Mouse (Mus musculus) liver, embryonic 15.5 days (tissue): ENCODE measurements around the gene Tcl1b2. TPM values are rescaled to one million over a fixed set of nuclear protein-coding genes. Genes with fewer than 3 reads are reported as not detected.
"Not testable (repeated sequence)": the region's sequence is repeated elsewhere in the genome, so short reads cannot be mapped to it uniquely, and the experiment has no call there.

Experiments used
- ATAC-seq: fragments of 200-750 bp; cut with Nextera tagmentation; 2 replicates; pipeline ENCODE4 v1.8.0; 2017; ENCODE audit warnings: moderate number of reproducible peaks, mild to moderate bottlenecking, moderate library complexity; ENCODE audit not compliant: insufficient read depth
- H3K27ac ChIP-seq: fragments of 300-500 bp; sonication (generic); replicated peaks from 2 replicates; pipeline ENCODE4 v1.5.1; 2015; ENCODE audit warnings: mild to moderate bottlenecking, inconsistent platforms
- H3K27me3 ChIP-seq: fragments of 300-500 bp; sonication (generic); 2 replicates; pipeline ENCODE4 v1.6.1; 2015; ENCODE audit warnings: mild to moderate bottlenecking, inconsistent platforms
- H3K36me3 ChIP-seq: fragments of 300-500 bp; sonication (generic); replicated peaks from 2 replicates; pipeline ENCODE4 v1.6.1; 2015; ENCODE audit warnings: moderate library complexity, mild to moderate bottlenecking, inconsistent platforms
- H3K4me1 ChIP-seq: fragments of 300-500 bp; sonication (generic); replicated peaks from 2 replicates; pipeline ENCODE4 v1.6.1; 2015; ENCODE audit warnings: inconsistent platforms
- H3K4me2 ChIP-seq: fragments of 300-500 bp; sonication (generic); 2 replicates; pipeline ENCODE4 v1.6.1; 2015; ENCODE audit warnings: moderate library complexity, mild to moderate bottlenecking, inconsistent platforms
- H3K4me3 ChIP-seq: fragments of 300-500 bp; sonication (generic); replicated peaks from 2 replicates; pipeline ENCODE4 v1.5.1; 2015; ENCODE audit warnings: mild to moderate bottlenecking, inconsistent platforms
- H3K9ac ChIP-seq: fragments of 300-500 bp; sonication (generic); 2 replicates; pipeline ENCODE4 v1.6.1; 2015; ENCODE audit warnings: moderate library complexity, mild to moderate bottlenecking, inconsistent platforms
- H3K9me3 ChIP-seq: fragments of 300-500 bp; sonication (generic); replicated peaks from 2 replicates; pipeline ENCODE4 v1.6.1; 2016; ENCODE audit warnings: inconsistent platforms
- WGBS: fragments of 180-500 bp; shearing (Covaris S2); methylation state at CpG from one replicate; pipeline ENCODE4 v1.1.7; 2015; ENCODE audit warnings: mixed read lengths; ENCODE audit not compliant: insufficient replicate concordance; 5-methylcytosine and 5-hydroxymethylcytosine counted together
- polyA plus RNA-seq: library from polyadenylated mRNA; unstranded; fragments of >200 nt; fragmentation: Nextera tagmentation; extraction: Ambion mirVana; gene quantifications from 2 replicates; pipeline ENCODE4 v1.2.1, GENCODE M21; 2015

Gene Tcl1b2
- polyA plus RNA-seq, 1 experiment from 2014 or later = not detected

- no peak for ATAC-seq
- WGBS = 45% methylated on average over 2 of the region's 2 CpGs
Observed at GRCm38 (mm10) chr12:105127607-105128006, 18.2 kb upstream of the Tcl1b2 start.

GRCm38 (mm10) chr12:105129494-105130205 lies 16.2 kb upstream of the Tcl1b2 start:
- 19% methylated on average over 3 of the region's 3 CpGs for WGBS
- H3K4me1 ChIP-seq, H3K27me3 ChIP-seq, H3K4me2 ChIP-seq, H3K4me3 ChIP-seq, H3K27ac ChIP-seq, ATAC-seq, H3K9ac ChIP-seq, H3K9me3 ChIP-seq, H3K36me3 ChIP-seq: not testable (repeated sequence)

More at GRCm38 (mm10) chr12:105127607-105128006, 18.2 kb upstream of the Tcl1b2 start:
- no peaks in the 10 kb centered on the region for H3K27me3 ChIP-seq
- H3K4me2 ChIP-seq = no peak overlapping the region
- H3K9me3 ChIP-seq = no peaks in the 10 kb centered on the region
- H3K4me1 ChIP-seq = no peaks in the 10 kb centered on the region
- no peak overlapping the region for H3K9ac ChIP-seq
- no peak overlapping the region for H3K27ac ChIP-seq
- H3K36me3 ChIP-seq = no peaks in the 10 kb centered on the region
- no peak overlapping the region for H3K4me3 ChIP-seq

- not testable (repeated sequence) for H3K36me3 ChIP-seq, H3K4me2 ChIP-seq, H3K27ac ChIP-seq, H3K27me3 ChIP-seq, H3K4me1 ChIP-seq, H3K9me3 ChIP-seq, H3K9ac ChIP-seq, H3K4me3 ChIP-seq, ATAC-seq
- WGBS = 25% methylated on average over 2 of the region's 2 CpGs
Observed at GRCm38 (mm10) chr12:105134167-105134566, 11.6 kb upstream of the Tcl1b2 start.

GRCm38 (mm10) chr12:105134826-105135225 lies 11.0 kb upstream of the Tcl1b2 start:
- not testable (repeated sequence) for ATAC-seq, H3K36me3 ChIP-seq, H3K27me3 ChIP-seq, H3K4me1 ChIP-seq, H3K27ac ChIP-seq, H3K9ac ChIP-seq, H3K4me3 ChIP-seq, H3K9me3 ChIP-seq, H3K4me2 ChIP-seq
- 30% methylated on average over 4 of the region's 4 CpGs for WGBS

GRCm38 (mm10) chr12:105137729-105138128 lies 8.1 kb upstream of the Tcl1b2 start:
- H3K9me3 ChIP-seq, H3K9ac ChIP-seq, ATAC-seq, H3K27me3 ChIP-seq, H3K4me2 ChIP-seq, H3K4me3 ChIP-seq, H3K36me3 ChIP-seq, H3K4me1 ChIP-seq, H3K27ac ChIP-seq: not testable (repeated sequence)
- 37% methylated on average over 1 of the region's 1 CpGs for WGBS

- Histone ChIP-seq H3K4me2 (no peak overlapping the region), H3K9me3 (no peaks in the 10 kb centered on the region), H3K4me1 (no peaks in the 10 kb centered on the region), H3K4me3 (no peak overlapping the region), H3K9ac (no peak overlapping the region), H3K36me3 (no peaks in the 10 kb centered on the region), H3K27ac (no peak overlapping the region), H3K27me3 (no peaks in the 10 kb centered on the region)
- ATAC-seq = no peak
- 65% methylated on average over 3 of the region's 3 CpGs for WGBS
Observed at GRCm38 (mm10) chr12:105143096-105143495, 2.7 kb upstream of the Tcl1b2 start.

GRCm38 (mm10) chr12:105144928-105145327 lies 886 bp upstream of the Tcl1b2 start:
- not testable (repeated sequence) for H3K4me2 ChIP-seq, H3K36me3 ChIP-seq, H3K9me3 ChIP-seq, H3K27me3 ChIP-seq, H3K4me3 ChIP-seq, ATAC-seq, H3K27ac ChIP-seq, H3K9ac ChIP-seq, H3K4me1 ChIP-seq
- 19% methylated on average over 1 of the region's 1 CpGs for WGBS

- not testable (repeated sequence) for ATAC-seq
- 57% methylated on average over 4 of the region's 4 CpGs for WGBS
Observed at GRCm38 (mm10) chr12:105155286-105155685, 9.5 kb downstream of the Tcl1b2 start.

GRCm38 (mm10) chr12:105158842-105159241 lies 13.0 kb downstream of the Tcl1b2 start:
- ATAC-seq = no peak
- no peak overlapping the region for H3K9ac ChIP-seq
- no peaks in the 10 kb centered on the region for H3K4me1 ChIP-seq
- H3K4me3 ChIP-seq = no peak overlapping the region
- WGBS = 30% methylated on average over 6 of the region's 6 CpGs
- H3K4me2 ChIP-seq = no peak overlapping the region
- no peaks in the 10 kb centered on the region for H3K9me3 ChIP-seq
- no peaks in the 10 kb centered on the region for H3K36me3 ChIP-seq
- H3K27me3 ChIP-seq = no peaks in the 10 kb centered on the region
- no peak overlapping the region for H3K27ac ChIP-seq

More at GRCm38 (mm10) chr12:105155286-105155685, 9.5 kb downstream of the Tcl1b2 start:
- not testable (repeated sequence) for H3K9me3 ChIP-seq, H3K9ac ChIP-seq, H3K27me3 ChIP-seq, H3K4me1 ChIP-seq, H3K4me3 ChIP-seq, H3K27ac ChIP-seq, H3K4me2 ChIP-seq, H3K36me3 ChIP-seq

- no peak within 1 kb of the TSS for H3K4me2 ChIP-seq
- no peaks in the 10 kb centered on the region for H3K27me3 ChIP-seq
- no peak within 1 kb of the TSS for H3K4me3 ChIP-seq
- H3K36me3 ChIP-seq = no peaks in the 10 kb centered on the region
- no peak for ATAC-seq
- WGBS = 54% methylated on average over 4 of the region's 4 CpGs
- H3K9ac ChIP-seq = no peak within 1 kb of the TSS
- H3K4me1 ChIP-seq = no peaks in the 10 kb centered on the region
- no peak within 1 kb of the TSS for H3K27ac ChIP-seq
- no peaks in the 10 kb centered on the region for H3K9me3 ChIP-seq
Observed at GRCm38 (mm10) chr12:105159390-105159789, 13.6 kb downstream of the Tcl1b2 start, which contains the start of gene Tcl1b1. Gene Tcl1b1 (plus strand): TSS chr12:105159690.

- no peak overlapping the region for H3K9ac ChIP-seq
- H3K36me3 ChIP-seq = no peaks in the 10 kb centered on the region
- no peaks in the 10 kb centered on the region for H3K4me1 ChIP-seq
- no peak overlapping the region for H3K4me2 ChIP-seq
- H3K4me3 ChIP-seq = no peak overlapping the region
- no peak overlapping the region for H3K27ac ChIP-seq
- WGBS = 23% methylated on average over 3 of the region's 3 CpGs
- no peaks in the 10 kb centered on the region for H3K27me3 ChIP-seq
- no peak for ATAC-seq
- H3K9me3 ChIP-seq = no peaks in the 10 kb centered on the region
Observed at GRCm38 (mm10) chr12:105166734-105167133, 20.9 kb downstream of the Tcl1b2 start.

GRCm38 (mm10) chr12:105173366-105173765 lies 27.6 kb downstream of the Tcl1b2 start:
- no peaks in the 10 kb centered on the region for H3K9me3 ChIP-seq
- no peak overlapping the region for H3K4me3 ChIP-seq
- no peak for ATAC-seq
- H3K36me3 ChIP-seq = no peaks in the 10 kb centered on the region
- H3K9ac ChIP-seq = no peak overlapping the region
- no peak overlapping the region for H3K4me2 ChIP-seq
- no peaks in the 10 kb centered on the region for H3K27me3 ChIP-seq
- no peak overlapping the region for H3K27ac ChIP-seq
- WGBS = 50% methylated on average over 2 of the region's 2 CpGs
- no peaks in the 10 kb centered on the region for H3K4me1 ChIP-seq
